In the genomic region with DNA sequence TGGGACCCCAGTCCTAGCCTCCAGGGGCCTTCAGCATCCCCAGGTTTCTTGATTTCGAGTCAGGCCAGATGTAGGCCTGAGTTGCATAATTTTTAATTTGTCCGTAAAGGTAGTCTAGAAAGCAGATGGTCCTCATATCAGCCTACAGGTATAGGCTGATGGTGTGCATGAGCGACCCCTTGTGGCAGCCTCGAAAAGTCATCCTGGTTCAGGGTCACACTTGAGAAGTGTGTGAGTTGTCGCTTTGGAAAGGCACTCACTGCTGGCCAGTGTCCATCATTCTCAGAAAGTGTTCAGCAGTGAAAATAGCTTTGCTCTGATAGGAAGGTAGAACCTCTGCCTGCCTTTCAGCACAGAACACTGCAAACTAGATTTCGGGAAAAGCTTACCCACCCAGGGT, we compare ENCODE assay signal across 8 mouse cellular contexts. TPM values are rescaled to one million over a fixed set of nuclear protein-coding genes. Genes with fewer than 3 reads are reported as not detected.
DNase-seq lines count a peak whose midpoint lies in the region; ATAC-seq and TF ChIP-seq lines count a peak whose summit lies in the region.

No protein-coding gene starts in this region.

- H3K27me3 ChIP-seq in cerebellum, adult 2 months (ENCODE audit: control insufficient read depth, insufficient read depth, low read length) = no peaks in the 10 kb centered on the region
- no peaks in the 10 kb centered on the region for H3K27me3 ChIP-seq in liver, postnatal 0 days (ENCODE audit: insufficient read depth, low read length)

- TF ChIP-seq POLR2A in cerebellum, adult 2 months (IDR thresholded peaks at IDR 0.05; ENCODE audit: borderline replicate concordance, insufficient read depth, low read length) = no peak

- DNase-seq in cerebellum, adult 2 months = peak; percentile 16 to 23
- DNase-seq in cerebellum, adult 9-10 months = no peak
- peak; percentile 40 for DNase-seq in ovary, postnatal 14 days (ENCODE audit: low spot score)
- no peak for DNase-seq in ovary, adult 18-20 months (ENCODE audit: low spot score)
- peak; percentile 44 to 66 for DNase-seq in cerebellum, postnatal 25 days
- DNase-seq in liver, postnatal 0 days = peak; percentile 63
- peak; percentile 16 to 26 for DNase-seq in spleen, postnatal 36 days (ENCODE audit: low spot score in 2 of 2)

- no peaks in the 10 kb centered on the region for H3K4me1 ChIP-seq in cerebellum, adult 2 months (ENCODE audit: control insufficient read depth, insufficient read depth, low read length)
- no peaks in the 10 kb centered on the region for H3K4me1 ChIP-seq in liver, postnatal 0 days (ENCODE audit: insufficient read depth)

- ATAC-seq in hematopoietic stem cell, adult 5-6 weeks (replicated peaks in 1 of 2; ENCODE audit: insufficient read depth in 1 of 2, low FRiP score in 2 of 2, low TSS enrichment in 1 of 2, low read depth in 1 of 2, poor library complexity in 2 of 2, severe bottlenecking in 2 of 2) = peak; percentile 50 to 71; a peak in 3 of 4 replicates
- ATAC-seq in liver, postnatal 0 days = no peak

- no peak overlapping the region for H3K4me2 ChIP-seq in liver, postnatal 0 days (ENCODE audit: low read depth, low read length)

- H3K9me3 ChIP-seq in liver, postnatal 0 days (ENCODE audit: low read length) = no peaks in the 10 kb centered on the region

- peak; percentile 67; the same call in 1 of the 2 replicates for TF ChIP-seq CTCF in cerebellum, adult 2 months (IDR thresholded peaks at IDR 0.05; ENCODE audit: borderline replicate concordance, insufficient read depth, low read depth, low read length)
- TF ChIP-seq CTCF in liver, postnatal 0 days (IDR thresholded peaks at IDR 0.05; ENCODE audit: low read depth) = peak; percentile 85

- TF ChIP-seq EP300 in liver, postnatal 0 days (IDR thresholded peaks at IDR 0.05; ENCODE audit: low read depth) = no peak

- H3K27ac ChIP-seq in cerebellum, adult 2 months (ENCODE audit: insufficient read depth, low read length) = no peak overlapping the region
- H3K27ac ChIP-seq in liver, postnatal 0 days (ENCODE audit: low read depth) = no peak overlapping the region

- 29% methylated on average over 6 of the region's 6 CpGs for WGBS in cerebellum, adult 2 months
- WGBS in liver, postnatal 0 days (ENCODE audit: insufficient replicate concordance) = 42% methylated on average over 6 of the region's 6 CpGs

- no peak overlapping the region for H3K4me3 ChIP-seq in cerebellum, adult 2 months (replicated peaks; ENCODE audit: insufficient read depth, low read depth, low read length)
- H3K4me3 ChIP-seq in liver, postnatal 0 days (ENCODE audit: low read depth, low read length) = no peak overlapping the region

- no peak overlapping the region for H3K9ac ChIP-seq in liver, postnatal 0 days (replicated peaks)

- no peaks in the 10 kb centered on the region for H3K36me3 ChIP-seq in liver, postnatal 0 days (replicated peaks; ENCODE audit: insufficient read depth, low read length)

RNA-seq across cellular contexts. Expression of a gene that starts 55.5 kb away (rescaled TPM):
- polyA plus RNA-seq in cerebellum, adult 2 months (2012; rRNA removed) = 25.1 and 25.3 TPM in 2 replicates
- total RNA-seq in hematopoietic stem cell, adult 5-6 weeks (2017) = 34.9 and 43.3 TPM in 2 replicates
- polyA plus RNA-seq in liver, postnatal 0 days (2015; fragmentation: Nextera tagmentation; extraction: Ambion mirVana) = 30.8 and 35.2 TPM in 2 replicates

Comparison
In these comparisons a context has a peak if more than half of its experiments do, and no peak if none do; other contexts are left out.
1. DNase-seq: peak in cerebellum, adult 2 months (2 of 2), ovary, postnatal 14 days (single experiment), cerebellum, postnatal 25 days (2 of 2), liver, postnatal 0 days (single experiment) and spleen, postnatal 36 days (2 of 2); none in cerebellum, adult 9-10 months (single experiment) and ovary, adult 18-20 months (single experiment).